Mouse (Mus musculus) liver, embryonic 12.5 days (tissue): ENCODE data around the gene Xpc. TPM values are rescaled to one million over a fixed set of nuclear protein-coding genes. Genes with fewer than 3 reads are reported as not detected.
A peak's percentile ranks its signal among the peaks of the same experiment; 100 is the strongest.

Source experiments
- ATAC-seq: fragments of 200-750 bp; cut with Nextera tagmentation; 2 replicates; pipeline ENCODE4 v1.8.0; 2017; ENCODE audit warnings: moderate number of reproducible peaks, mild to moderate bottlenecking, moderate library complexity
- H3K27ac ChIP-seq: fragments of 300-500 bp; sonication (generic); 2 replicates; pipeline ENCODE4 v1.5.1; 2016; ENCODE audit warnings: mild to moderate bottlenecking
- H3K27me3 ChIP-seq: fragments of 300-500 bp; sonication (generic); replicated peaks from 2 replicates; pipeline ENCODE4 v1.6.1; 2016; ENCODE audit warnings: mild to moderate bottlenecking, moderate library complexity
- H3K36me3 ChIP-seq: fragments of 300-500 bp; sonication (generic); 2 replicates; pipeline ENCODE4 v1.6.1; 2016; ENCODE audit warnings: mild to moderate bottlenecking, moderate library complexity
- H3K4me1 ChIP-seq: fragments of 300-500 bp; sonication (generic); 2 replicates; pipeline ENCODE4 v1.6.1; 2016
- H3K4me2 ChIP-seq: fragments of 300-500 bp; sonication (generic); 2 replicates; pipeline ENCODE4 v1.6.1; 2016; ENCODE audit warnings: mild to moderate bottlenecking, moderate library complexity
- H3K4me3 ChIP-seq: fragments of 300-500 bp; sonication (generic); 2 replicates; pipeline ENCODE4 v1.5.1; 2016; ENCODE audit warnings: mild to moderate bottlenecking, moderate library complexity
- H3K9ac ChIP-seq: fragments of 300-500 bp; sonication (generic); 2 replicates; pipeline ENCODE4 v1.6.1; 2016; ENCODE audit warnings: mild to moderate bottlenecking, moderate library complexity
- H3K9me3 ChIP-seq: fragments of 300-500 bp; sonication (generic); replicated peaks from 2 replicates; pipeline ENCODE4 v1.6.1; 2016; ENCODE audit warnings: mild to moderate bottlenecking, moderate library complexity
- WGBS: fragments of 180-500 bp; shearing (Covaris S2); methylation state at CpG from one replicate; pipeline ENCODE4 v1.1.7; 2016; ENCODE audit not compliant: insufficient replicate concordance; 5-methylcytosine and 5-hydroxymethylcytosine counted together
- polyA plus RNA-seq: library from polyadenylated mRNA; unstranded; fragments of >200 nt; fragmentation: Nextera tagmentation; extraction: Ambion mirVana; gene quantifications from 2 replicates; pipeline ENCODE4 v1.2.1, GENCODE M21; 2016

Gene Xpc
- polyA plus RNA-seq, 1 experiment from 2014 or later, result 8.3 TPM

- WGBS, result 80% methylated on average over 2 of the region's 2 CpGs
- H3K36me3 ChIP-seq, result peaks cover 82% of the 10 kb centered on the region
- no peak for ATAC-seq
- H3K9ac ChIP-seq, result no peak overlapping the region
- no peak overlapping the region for H3K27ac ChIP-seq
- no peak overlapping the region for H3K4me3 ChIP-seq
- peaks cover 2% of the 10 kb centered on the region for H3K4me1 ChIP-seq
- no peaks in the 10 kb centered on the region for H3K9me3 ChIP-seq
- H3K4me2 ChIP-seq, result no peak overlapping the region
- H3K27me3 ChIP-seq, result no peaks in the 10 kb centered on the region
Observed at GRCm38 (mm10) chr6:91465756-91466155, 49.9 kb downstream of the Xpc start.

GRCm38 (mm10) chr6:91459471-91459870, 56.2 kb downstream of the Xpc start:
- Histone ChIP-seq H3K9me3 (no peaks in the 10 kb centered on the region), H3K9ac (no peak overlapping the region), H3K27me3 (no peaks in the 10 kb centered on the region), H3K27ac (no peak overlapping the region), H3K4me1 (no peaks in the 10 kb centered on the region; the same call in 1 of the 2 replicates), H3K36me3 (peaks cover 20% of the 10 kb centered on the region), H3K4me2 (no peak overlapping the region), H3K4me3 (no peak overlapping the region)
- WGBS, result 68% methylated on average over 1 of the region's 1 CpGs
- no peak for ATAC-seq

- no peak overlapping the region for H3K4me3 ChIP-seq
- H3K4me2 ChIP-seq, result no peak overlapping the region
- 47% methylated on average over 5 of the region's 5 CpGs for WGBS
- no peak for ATAC-seq
- H3K27me3 ChIP-seq, result peaks cover 9% of the 10 kb centered on the region; the same call in 1 of the 2 replicates
- H3K9me3 ChIP-seq, result no peaks in the 10 kb centered on the region
- H3K27ac ChIP-seq, result no peak overlapping the region
- no peaks in the 10 kb centered on the region for H3K36me3 ChIP-seq
- no peak overlapping the region for H3K9ac ChIP-seq
- H3K4me1 ChIP-seq, result peaks cover 7% of the 10 kb centered on the region
Observed at GRCm38 (mm10) chr6:91454546-91454945, 61.1 kb downstream of the Xpc start.

- H3K27ac ChIP-seq, result no peak overlapping the region
- WGBS, result 38% methylated on average over 1 of the region's 1 CpGs
- H3K4me3 ChIP-seq, result no peak overlapping the region
Observed at GRCm38 (mm10) chr6:91452056-91452455, 63.6 kb downstream of the Xpc start.

GRCm38 (mm10) chr6:91449472-91450225, 66.0 kb downstream of the Xpc start:
- H3K9ac ChIP-seq, result 0 out of 2 replicates have a peak overlapping the region, but pooled peaks have one; percentile 6
- peak overlapping the region; percentile 20 for H3K4me2 ChIP-seq
- H3K27me3 ChIP-seq, result peaks cover 31% of the 10 kb centered on the region
- no peaks in the 10 kb centered on the region for H3K9me3 ChIP-seq
- peaks cover 15% of the 10 kb centered on the region for H3K4me1 ChIP-seq
- peak overlapping the region; percentile 58; the same call in 1 of the 2 replicates for H3K27ac ChIP-seq
- H3K36me3 ChIP-seq, result no peaks in the 10 kb centered on the region
- ATAC-seq, result peak; percentile 89
- WGBS, result 29% methylated on average over 3 of the region's 3 CpGs
- H3K4me3 ChIP-seq, result no peak overlapping the region

More at GRCm38 (mm10) chr6:91452056-91452455, 63.6 kb downstream of the Xpc start:
- Histone ChIP-seq H3K4me1 (peaks cover 15% of the 10 kb centered on the region), H3K27me3 (peaks cover 15% of the 10 kb centered on the region; the same call in 1 of the 2 replicates), H3K9ac (no peak overlapping the region), H3K9me3 (no peaks in the 10 kb centered on the region), H3K36me3 (no peaks in the 10 kb centered on the region), H3K4me2 (no peak overlapping the region)
- no peak for ATAC-seq

GRCm38 (mm10) chr6:91445316-91445715, 70.4 kb downstream of the Xpc start:
- Histone ChIP-seq H3K4me1 (peaks cover 32% of the 10 kb centered on the region), H3K9ac (no peak overlapping the region), H3K27me3 (peaks cover 23% of the 10 kb centered on the region), H3K4me3 (no peak overlapping the region), H3K4me2 (no peak overlapping the region), H3K36me3 (no peaks in the 10 kb centered on the region), H3K9me3 (no peaks in the 10 kb centered on the region), H3K27ac (no peak overlapping the region)
- no peak for ATAC-seq
- 74% methylated on average over 3 of the region's 3 CpGs for WGBS

- Histone ChIP-seq H3K27me3 (peaks cover 39% of the 10 kb centered on the region), H3K4me2 (peak overlapping the region; percentile 90), H3K4me1 (peaks cover 21% of the 10 kb centered on the region), H3K9ac (peak overlapping the region; percentile 76), H3K27ac (peak overlapping the region; percentile 77), H3K36me3 (no peaks in the 10 kb centered on the region), H3K4me3 (peak overlapping the region; percentile 73), H3K9me3 (no peaks in the 10 kb centered on the region)
- WGBS, result 1% methylated on average over 19 of the region's 19 CpGs
- ATAC-seq, result peak; percentile 63
Observed at GRCm38 (mm10) chr6:91441145-91441662, 74.5 kb downstream of the Xpc start.

GRCm38 (mm10) chr6:91440474-91441144, 75.1 kb downstream of the Xpc start:
- H3K4me1 ChIP-seq, result peaks cover 21% of the 10 kb centered on the region
- peak overlapping the region; percentile 90 for H3K4me2 ChIP-seq
- peak overlapping the region; percentile 77 for H3K27ac ChIP-seq
- WGBS, result 1% methylated on average over 30 of the region's 30 CpGs
- H3K9me3 ChIP-seq, result no peaks in the 10 kb centered on the region
- H3K36me3 ChIP-seq, result no peaks in the 10 kb centered on the region
- ATAC-seq, result peak; percentile 90
- peak overlapping the region; percentile 73 for H3K4me3 ChIP-seq
- peak overlapping the region; percentile 76 for H3K9ac ChIP-seq
- peaks cover 39% of the 10 kb centered on the region for H3K27me3 ChIP-seq

Other genes with a start within 250 kb of the Xpc start
- gene Wnt7a, start 104.5 kb downstream of the Xpc start, polyA plus RNA-seq, result 0.04 TPM in 1 of 2 replicates, not detected in the other
- 26.5 and 31.5 TPM in 2 replicates for gene Chchd4, start 42.3 kb downstream of the Xpc start, polyA plus RNA-seq
- 17.3 and 18.2 TPM in 2 replicates for gene Tmem43, start 42.2 kb downstream of the Xpc start, polyA plus RNA-seq
- gene Lsm3, start within 50 bp of the Xpc start, polyA plus RNA-seq, result 179 and 189 TPM in 2 replicates
- 22.1 and 24.9 TPM in 2 replicates for gene Slc6a6, start 168.2 kb upstream of the Xpc start, polyA plus RNA-seq